Mouse (Mus musculus): ENCODE results near the gene E130114P18Rik. TPM values are rescaled to one million over a fixed set of nuclear protein-coding genes. Genes with fewer than 3 reads are reported as not detected.
A peak's percentile ranks its signal among the peaks of the same experiment; 100 is the strongest.

The E130114P18Rik gene
- total RNA-seq, 2 experiments from 2014 or later: 6.9 to 7.6 TPM

- no peak for DNase-seq (ENCODE audit: low spot score in 2 of 2)
Measured at GRCm38 (mm10) chr4:97663922-97664321, 114.0 kb downstream of the E130114P18Rik start.

- DNase-seq (ENCODE audit: low spot score in 2 of 2): no peak
Measured at GRCm38 (mm10) chr4:97662841-97663240, 115.0 kb downstream of the E130114P18Rik start.

- DNase-seq (ENCODE audit: low spot score in 2 of 2): no peak
Measured at GRCm38 (mm10) chr4:97661611-97662273, 116.1 kb downstream of the E130114P18Rik start.

GRCm38 (mm10) chr4:97657586-97657985 lies 120.3 kb downstream of the E130114P18Rik start:
- no peak for DNase-seq (ENCODE audit: low spot score in 2 of 2)

GRCm38 (mm10) chr4:97649626-97650015 lies 128.3 kb downstream of the E130114P18Rik start:
- no peak for DNase-seq (ENCODE audit: low spot score in 2 of 2)

GRCm38 (mm10) chr4:97648825-97649625 lies 128.9 kb downstream of the E130114P18Rik start:
- DNase-seq (ENCODE audit: low spot score in 2 of 2): peak; percentile 69 to 90

GRCm38 (mm10) chr4:97648436-97648707 lies 129.5 kb downstream of the E130114P18Rik start:
- no peak for DNase-seq (ENCODE audit: low spot score in 2 of 2)

- peak; percentile 20 to 66 for DNase-seq (ENCODE audit: low spot score in 2 of 2)
Measured at GRCm38 (mm10) chr4:97647700-97648435, 130.0 kb downstream of the E130114P18Rik start.

- no peak for DNase-seq (ENCODE audit: low spot score in 2 of 2)
Measured at GRCm38 (mm10) chr4:97647236-97647635, 130.6 kb downstream of the E130114P18Rik start.

- no peak for DNase-seq (ENCODE audit: low spot score in 2 of 2)
Measured at GRCm38 (mm10) chr4:97640385-97640784, 137.5 kb downstream of the E130114P18Rik start.

GRCm38 (mm10) chr4:97636569-97636968 lies 141.3 kb downstream of the E130114P18Rik start:
- DNase-seq (ENCODE audit: low spot score in 2 of 2): no peak

- DNase-seq (ENCODE audit: low spot score in 2 of 2): no peak
Measured at GRCm38 (mm10) chr4:97635757-97636292, 142.1 kb downstream of the E130114P18Rik start.

- DNase-seq (ENCODE audit: low spot score in 2 of 2): peak in 1 of 2 experiments; percentile 33
Measured at GRCm38 (mm10) chr4:97635296-97635755, 142.6 kb downstream of the E130114P18Rik start.

- no peak for DNase-seq (ENCODE audit: low spot score in 2 of 2)
Measured at GRCm38 (mm10) chr4:97628881-97629605, 148.8 kb downstream of the E130114P18Rik start.

- no peak for DNase-seq (ENCODE audit: low spot score in 2 of 2)
Measured at GRCm38 (mm10) chr4:97626002-97626720, 151.7 kb downstream of the E130114P18Rik start.

GRCm38 (mm10) chr4:97623165-97623564 lies 154.7 kb downstream of the E130114P18Rik start:
- no peak for DNase-seq (ENCODE audit: low spot score in 2 of 2)

GRCm38 (mm10) chr4:97621731-97622130 lies 156.1 kb downstream of the E130114P18Rik start:
- DNase-seq (ENCODE audit: low spot score in 2 of 2): no peak

- DNase-seq (ENCODE audit: low spot score in 2 of 2): peak in 1 of 2 experiments; percentile 18
Measured at GRCm38 (mm10) chr4:97620409-97620808, 157.5 kb downstream of the E130114P18Rik start.

- peak in 1 of 2 experiments; percentile 40 for DNase-seq (ENCODE audit: low spot score in 2 of 2)
Measured at GRCm38 (mm10) chr4:97618668-97619373, 159.1 kb downstream of the E130114P18Rik start.
